Mouse (Mus musculus) forebrain, embryonic 12.5 days (tissue): ENCODE results near the gene Slc29a1. TPM values are rescaled to one million over a fixed set of nuclear protein-coding genes. Genes with fewer than 3 reads are reported as not detected.

Experiments used
- ATAC-seq: fragments of 200-750 bp; cut with Nextera tagmentation; 2 replicates; pipeline ENCODE4 v1.8.0; 2017; ENCODE audit warnings: moderate TSS enrichment; ENCODE audit not compliant: low FRiP score
- H3K27ac ChIP-seq: fragments of 300-500 bp; sonication (generic); 2 replicates; pipeline ENCODE4 v1.5.1; 2016; ENCODE audit warnings: mild to moderate bottlenecking
- H3K27me3 ChIP-seq: fragments of 300-500 bp; sonication (generic); 2 replicates; pipeline ENCODE4 v1.6.1; 2016; ENCODE audit warnings: mild to moderate bottlenecking
- H3K36me3 ChIP-seq: fragments of 300-500 bp; sonication (generic); replicated peaks from 2 replicates; pipeline ENCODE4 v1.6.1; 2016; ENCODE audit warnings: mild to moderate bottlenecking
- H3K4me1 ChIP-seq: fragments of 300-500 bp; sonication (generic); 2 replicates; pipeline ENCODE4 v1.6.1; 2016
- H3K4me2 ChIP-seq: fragments of 300-500 bp; sonication (generic); 2 replicates; pipeline ENCODE4 v1.6.1; 2016; ENCODE audit warnings: mild to moderate bottlenecking, moderate library complexity
- H3K4me3 ChIP-seq: fragments of 300-500 bp; sonication (generic); replicated peaks from 2 replicates; pipeline ENCODE4 v1.5.1; 2016; ENCODE audit warnings: mild to moderate bottlenecking
- H3K9ac ChIP-seq: fragments of 300-500 bp; sonication (generic); 2 replicates; pipeline ENCODE4 v1.6.1; 2016; ENCODE audit warnings: mild to moderate bottlenecking
- H3K9me3 ChIP-seq: fragments of 300-500 bp; sonication (generic); 2 replicates; pipeline ENCODE4 v1.6.1; 2016
- WGBS: fragments of 180-500 bp; shearing (Covaris S2); methylation state at CpG from one replicate; pipeline ENCODE4 v1.1.7; 2016; 5-methylcytosine and 5-hydroxymethylcytosine counted together
- polyA plus RNA-seq: library from polyadenylated mRNA; unstranded; fragments of >200 nt; fragmentation: Nextera tagmentation; extraction: Ambion mirVana; gene quantifications from 2 replicates; pipeline ENCODE4 v1.2.1, GENCODE M21; 2016

Slc29a1 gene
- polyA plus RNA-seq, 1 experiment from 2014 or later = 50.2 TPM

GRCm38 (mm10) chr17:45563216-45563615 is 36.2 kb downstream of the Slc29a1 start:
- no peaks in the 10 kb centered on the region for H3K9me3 ChIP-seq
- no peak overlapping the region for H3K27ac ChIP-seq
- no peak for ATAC-seq
- peaks cover 29% of the 10 kb centered on the region for H3K36me3 ChIP-seq
- 81% methylated on average over 12 of the region's 12 CpGs for WGBS
- H3K4me3 ChIP-seq = peak overlapping the region; percentile 83; the same call in 1 of the 2 replicates
- peaks cover 27% of the 10 kb centered on the region for H3K4me1 ChIP-seq
- H3K9ac ChIP-seq = no peak overlapping the region
- H3K27me3 ChIP-seq = peaks cover under 1% of the 10 kb centered on the region; the same call in 1 of the 2 replicates
- H3K4me2 ChIP-seq = no peak overlapping the region

- Histone ChIP-seq H3K27me3 (peaks cover 24% of the 10 kb centered on the region), H3K9ac (no peak overlapping the region), H3K9me3 (no peaks in the 10 kb centered on the region), H3K36me3 (no peaks in the 10 kb centered on the region), H3K4me2 (no peak overlapping the region), H3K27ac (no peak overlapping the region), H3K4me3 (no peak overlapping the region), H3K4me1 (peaks cover 27% of the 10 kb centered on the region)
- WGBS = 91% methylated on average over 15 of the region's 15 CpGs
- no peak for ATAC-seq
Measured at GRCm38 (mm10) chr17:45559732-45560525, 39.5 kb downstream of the Slc29a1 start.

- H3K9ac ChIP-seq = peak overlapping the region; percentile 21; the same call in 1 of the 2 replicates
- no peak for ATAC-seq
- H3K4me3 ChIP-seq = no peak overlapping the region
- H3K27me3 ChIP-seq = peaks cover 36% of the 10 kb centered on the region
- no peaks in the 10 kb centered on the region for H3K36me3 ChIP-seq
- no peak overlapping the region for H3K27ac ChIP-seq
- no peak overlapping the region for H3K4me2 ChIP-seq
- no peaks in the 10 kb centered on the region for H3K9me3 ChIP-seq
- 75% methylated on average over 16 of the region's 16 CpGs for WGBS
- H3K4me1 ChIP-seq = peaks cover 22% of the 10 kb centered on the region
Measured at GRCm38 (mm10) chr17:45557998-45558862, 41.2 kb downstream of the Slc29a1 start.

- Histone ChIP-seq H3K4me2 (no peak overlapping the region), H3K4me1 (peaks cover 22% of the 10 kb centered on the region), H3K36me3 (no peaks in the 10 kb centered on the region), H3K9me3 (no peaks in the 10 kb centered on the region), H3K4me3 (no peak overlapping the region), H3K9ac (peak overlapping the region; percentile 7; the same call in 1 of the 2 replicates), H3K27me3 (peaks cover 42% of the 10 kb centered on the region), H3K27ac (no peak overlapping the region)
- no peak for ATAC-seq
- 71% methylated on average over 5 of the region's 7 CpGs for WGBS
Measured at GRCm38 (mm10) chr17:45557246-45557824, 42.1 kb downstream of the Slc29a1 start.

GRCm38 (mm10) chr17:45556514-45557245 is 42.7 kb downstream of the Slc29a1 start:
- no peaks in the 10 kb centered on the region for H3K36me3 ChIP-seq
- peak overlapping the region; percentile 7; the same call in 1 of the 2 replicates for H3K9ac ChIP-seq
- peak overlapping the region; percentile 95 for H3K4me2 ChIP-seq
- H3K27ac ChIP-seq = no peak overlapping the region
- H3K4me3 ChIP-seq = peak overlapping the region; percentile 62
- peaks cover 27% of the 10 kb centered on the region for H3K4me1 ChIP-seq
- ATAC-seq = no peak
- peaks cover 42% of the 10 kb centered on the region for H3K27me3 ChIP-seq
- WGBS = 76% methylated on average over 3 of the region's 3 CpGs
- no peaks in the 10 kb centered on the region for H3K9me3 ChIP-seq

- no peaks in the 10 kb centered on the region for H3K9me3 ChIP-seq
- ATAC-seq = no peak
- H3K4me3 ChIP-seq = peak overlapping the region; percentile 62
- H3K4me2 ChIP-seq = peak overlapping the region; percentile 95
- 4% methylated on average over 14 of the region's 14 CpGs for WGBS
- H3K36me3 ChIP-seq = no peaks in the 10 kb centered on the region
- H3K9ac ChIP-seq = peak overlapping the region; percentile 76
- H3K27ac ChIP-seq = no peak overlapping the region
- peaks cover 33% of the 10 kb centered on the region for H3K4me1 ChIP-seq
- H3K27me3 ChIP-seq = peaks cover 45% of the 10 kb centered on the region
Measured at GRCm38 (mm10) chr17:45556107-45556489, 43.3 kb downstream of the Slc29a1 start.

- ATAC-seq = peak; percentile 80
- peak within 1 kb of the TSS; percentile 95 for H3K4me2 ChIP-seq
- H3K27ac ChIP-seq = no peak within 1 kb of the TSS
- WGBS = under 1% methylated on average over 45 of the region's 45 CpGs
- peak within 1 kb of the TSS; percentile 76 for H3K9ac ChIP-seq
- no peaks in the 10 kb centered on the region for H3K9me3 ChIP-seq
- H3K4me1 ChIP-seq = peaks cover 36% of the 10 kb centered on the region
- H3K36me3 ChIP-seq = no peaks in the 10 kb centered on the region
- H3K4me3 ChIP-seq = peak within 1 kb of the TSS; percentile 62
- peaks cover 50% of the 10 kb centered on the region for H3K27me3 ChIP-seq
Measured at GRCm38 (mm10) chr17:45555452-45556106, 43.8 kb downstream of the Slc29a1 start, which contains the start of gene Nfkbie. Nfkbie (plus strand) TSS chr17:45555703.

- Histone ChIP-seq H3K27ac (no peak overlapping the region), H3K9me3 (no peaks in the 10 kb centered on the region), H3K27me3 (peaks cover 51% of the 10 kb centered on the region), H3K36me3 (no peaks in the 10 kb centered on the region), H3K4me3 (no peak overlapping the region), H3K9ac (no peak overlapping the region), H3K4me1 (peaks cover 46% of the 10 kb centered on the region), H3K4me2 (no peak overlapping the region)
- ATAC-seq = no peak
- WGBS = 41% methylated on average over 1 of the region's 1 CpGs
Measured at GRCm38 (mm10) chr17:45554420-45554819, 45.0 kb downstream of the Slc29a1 start.

- no peak for ATAC-seq
- Histone ChIP-seq H3K27me3 (peaks cover 56% of the 10 kb centered on the region), H3K4me2 (no peak overlapping the region), H3K27ac (no peak overlapping the region), H3K9me3 (no peaks in the 10 kb centered on the region), H3K4me3 (no peak overlapping the region), H3K4me1 (peaks cover 54% of the 10 kb centered on the region), H3K36me3 (no peaks in the 10 kb centered on the region), H3K9ac (no peak overlapping the region)
- WGBS = 91% methylated on average over 3 of the region's 3 CpGs
Measured at GRCm38 (mm10) chr17:45553065-45553464, 46.3 kb downstream of the Slc29a1 start.

- Histone ChIP-seq H3K4me2 (no peak overlapping the region), H3K27ac (no peak overlapping the region; the same call in 1 of the 2 replicates), H3K4me3 (no peak overlapping the region), H3K36me3 (peaks cover under 1% of the 10 kb centered on the region; the same call in 1 of the 2 replicates), H3K4me1 (peaks cover 56% of the 10 kb centered on the region), H3K9me3 (no peaks in the 10 kb centered on the region), H3K27me3 (peaks cover 56% of the 10 kb centered on the region), H3K9ac (no peak overlapping the region)
- 0 out of 2 replicates have a peak, but pooled peaks have one; percentile 12 for ATAC-seq
- WGBS = 2% methylated on average over 8 of the region's 8 CpGs
Measured at GRCm38 (mm10) chr17:45551816-45552451, 47.5 kb downstream of the Slc29a1 start.
